Mouse (Mus musculus) midbrain, embryonic 16.5 days (tissue): ENCODE data around the gene Klhl36. TPM values are rescaled to one million over a fixed set of nuclear protein-coding genes. Genes with fewer than 3 reads are reported as not detected.
"Not testable (repeated sequence)": the region's sequence is repeated elsewhere in the genome, so short reads cannot be mapped to it uniquely, and the experiment has no call there.

Experiments used
- ATAC-seq: fragments of 200-750 bp; cut with Nextera tagmentation; 2 replicates; pipeline ENCODE4 v1.8.0; 2017; ENCODE audit warnings: moderate TSS enrichment
- H3K27ac ChIP-seq: fragments of 300-500 bp; sonication (generic); 2 replicates; pipeline ENCODE4 v1.5.1; 2014; ENCODE audit warnings: mild to moderate bottlenecking, low read length, mixed read lengths
- H3K27me3 ChIP-seq: fragments of 300-500 bp; sonication (generic); 2 replicates; pipeline ENCODE4 v1.6.1; 2014; ENCODE audit warnings: low read depth, low read length, mixed read lengths; ENCODE audit not compliant: control insufficient read depth, insufficient read depth
- H3K36me3 ChIP-seq: fragments of 300-500 bp; sonication (generic); 2 replicates; pipeline ENCODE4 v1.6.1; 2014; ENCODE audit warnings: mild to moderate bottlenecking, low read length, moderate library complexity, mixed read lengths; ENCODE audit not compliant: control insufficient read depth, insufficient read depth
- H3K4me1 ChIP-seq: fragments of 300-500 bp; sonication (generic); 2 replicates; pipeline ENCODE4 v1.6.1; 2014; ENCODE audit warnings: mild to moderate bottlenecking, low read length, mixed read lengths; ENCODE audit not compliant: control insufficient read depth, insufficient read depth
- H3K4me2 ChIP-seq: fragments of 300-500 bp; sonication (generic); 2 replicates; pipeline ENCODE4 v1.6.1; 2014; ENCODE audit warnings: mild to moderate bottlenecking, low read length, mixed read lengths
- H3K4me3 ChIP-seq: fragments of 300-500 bp; sonication (generic); 2 replicates; pipeline ENCODE4 v1.5.1; 2014; ENCODE audit warnings: low read depth, mild to moderate bottlenecking, low read length, moderate library complexity, mixed read lengths
- H3K9ac ChIP-seq: fragments of 300-500 bp; sonication (generic); 2 replicates; pipeline ENCODE4 v1.6.1; 2014; ENCODE audit warnings: low read depth, low read length, mixed read lengths
- H3K9me3 ChIP-seq: fragments of 300-500 bp; sonication (generic); replicated peaks from 2 replicates; pipeline ENCODE4 v1.6.1; 2014; ENCODE audit warnings: mild to moderate bottlenecking, low read length, mixed read lengths; ENCODE audit not compliant: control insufficient read depth, poor library complexity, severe bottlenecking
- WGBS: fragments of 180-500 bp; shearing (Covaris S2); extraction: QIAGEN DNeasy Blood & Tissue Kit; methylation state at CpG from one replicate; pipeline ENCODE4 v1.1.7; 2014; 5-methylcytosine and 5-hydroxymethylcytosine counted together
- polyA plus RNA-seq: library from polyadenylated mRNA; unstranded; fragments of >200 nt; fragmentation: Nextera tagmentation; extraction: Ambion mirVana; gene quantifications from 2 replicates; pipeline ENCODE4 v1.2.1, GENCODE M21; 2015

The Klhl36 gene
- polyA plus RNA-seq, 1 experiment from 2014 or later = 18.5 TPM

DNA sequence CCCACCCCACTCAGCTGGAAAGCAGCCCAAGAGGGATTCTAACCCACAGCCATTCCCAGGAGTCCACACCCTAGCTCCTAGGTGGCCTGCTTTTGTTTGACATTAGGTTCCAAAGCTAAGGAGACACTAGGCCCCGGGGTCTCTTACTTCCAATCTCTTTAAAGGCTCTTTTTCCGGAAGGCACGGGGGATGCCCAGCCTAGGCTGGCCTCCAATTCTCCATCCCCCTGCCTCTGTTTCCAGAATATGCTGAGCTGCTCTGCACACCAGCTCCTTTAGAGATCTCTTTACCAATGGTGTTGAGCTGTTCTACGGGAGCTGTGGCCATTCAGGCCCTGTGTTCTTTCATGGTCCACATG is 23.1 kb upstream of the Klhl36 start:
- Histone ChIP-seq H3K27me3 (no peaks in the 10 kb centered on the region), H3K4me3 (peak overlapping the region; percentile 59), H3K4me2 (peak overlapping the region; percentile 84), H3K36me3 (no peaks in the 10 kb centered on the region), H3K9ac (peak overlapping the region; percentile 84), H3K9me3 (no peaks in the 10 kb centered on the region), H3K4me1 (peaks cover 42% of the 10 kb centered on the region), H3K27ac (peak overlapping the region; percentile 85; the same call in 1 of the 2 replicates)
- ATAC-seq = no peak
- WGBS = 37% methylated on average over 4 of the region's 4 CpGs

DNA sequence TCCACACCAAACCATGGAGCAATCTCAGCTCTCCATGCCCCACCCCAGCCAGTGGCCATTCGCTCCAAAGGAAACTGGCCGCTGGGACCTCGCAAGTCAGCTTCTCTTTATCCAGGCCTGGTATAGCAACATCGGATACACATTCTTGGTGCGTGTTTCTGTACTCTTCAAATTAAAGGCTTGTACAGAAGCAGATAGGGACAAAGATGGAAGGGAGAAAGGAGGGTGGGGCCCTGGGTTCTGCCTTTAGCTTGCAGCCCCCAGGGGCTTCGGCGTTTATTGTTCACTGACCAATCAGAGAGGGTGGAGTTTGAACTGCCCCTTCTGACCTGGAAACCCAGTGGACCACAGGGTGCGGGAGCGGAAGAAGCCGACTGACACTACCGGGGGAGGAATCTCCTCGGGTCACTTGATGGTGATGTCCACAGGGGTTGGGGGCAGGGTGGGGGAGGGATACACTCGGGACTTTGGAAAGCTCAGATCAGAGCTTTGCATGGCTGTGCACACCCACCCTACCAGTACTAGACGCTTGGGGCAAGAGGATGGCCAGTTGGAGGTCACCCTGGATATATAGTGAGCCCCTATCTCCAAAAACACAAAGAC is 22.5 kb upstream of the Klhl36 start:
- Histone ChIP-seq H3K27ac (peak overlapping the region; percentile 85), H3K36me3 (no peaks in the 10 kb centered on the region), H3K9ac (peak overlapping the region; percentile 84), H3K4me1 (peaks cover 42% of the 10 kb centered on the region), H3K4me3 (peak overlapping the region; percentile 59), H3K4me2 (peak overlapping the region; percentile 84), H3K9me3 (no peaks in the 10 kb centered on the region), H3K27me3 (no peaks in the 10 kb centered on the region; the same call in 1 of the 2 replicates)
- 7% methylated on average over 14 of the region's 14 CpGs for WGBS
- peak; percentile 55 for ATAC-seq

DNA sequence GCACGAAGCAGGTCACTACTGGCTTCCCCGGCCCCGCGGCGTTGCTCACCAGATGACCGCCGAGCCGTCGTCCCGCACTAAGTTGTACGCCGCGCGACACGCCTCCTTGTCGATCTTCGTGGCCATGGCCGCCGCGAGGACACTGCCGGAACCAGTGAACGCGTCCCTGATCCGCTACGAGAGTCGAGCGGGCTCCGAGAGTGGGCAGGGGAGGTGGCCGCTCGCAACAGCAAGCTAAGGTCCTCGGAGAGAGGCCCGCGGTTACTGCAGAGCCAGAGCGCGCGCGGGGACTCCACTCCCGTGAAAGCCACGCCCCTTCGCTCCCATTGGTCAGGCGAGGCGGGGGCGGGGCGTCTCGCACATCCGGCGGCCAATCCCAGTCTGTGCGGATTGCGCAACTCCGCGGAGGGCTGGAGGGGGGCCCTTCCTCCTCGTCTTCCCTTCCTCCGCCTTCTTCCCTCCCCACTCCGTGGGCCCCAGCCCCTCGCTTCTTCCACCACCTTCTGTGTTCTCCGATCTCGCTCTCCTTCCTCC is 21.7 kb upstream of the Klhl36 start, which contains the start of gene Cotl1:
Gene Cotl1 (minus strand): TSS at position 270 of the 534 bp plus-strand sequence.
- 0% methylated on average over 49 of the region's 57 CpGs for WGBS
- Histone ChIP-seq H3K9ac (peak within 1 kb of the TSS; percentile 84), H3K4me1 (peaks cover 43% of the 10 kb centered on the region), H3K27me3 (no peaks in the 10 kb centered on the region; the same call in 1 of the 2 replicates), H3K4me3 (peak within 1 kb of the TSS; percentile 59), H3K36me3 (no peaks in the 10 kb centered on the region), H3K27ac (peak within 1 kb of the TSS; percentile 85), H3K9me3 (no peaks in the 10 kb centered on the region), H3K4me2 (peak within 1 kb of the TSS; percentile 84)
- ATAC-seq = peak; percentile 94

DNA sequence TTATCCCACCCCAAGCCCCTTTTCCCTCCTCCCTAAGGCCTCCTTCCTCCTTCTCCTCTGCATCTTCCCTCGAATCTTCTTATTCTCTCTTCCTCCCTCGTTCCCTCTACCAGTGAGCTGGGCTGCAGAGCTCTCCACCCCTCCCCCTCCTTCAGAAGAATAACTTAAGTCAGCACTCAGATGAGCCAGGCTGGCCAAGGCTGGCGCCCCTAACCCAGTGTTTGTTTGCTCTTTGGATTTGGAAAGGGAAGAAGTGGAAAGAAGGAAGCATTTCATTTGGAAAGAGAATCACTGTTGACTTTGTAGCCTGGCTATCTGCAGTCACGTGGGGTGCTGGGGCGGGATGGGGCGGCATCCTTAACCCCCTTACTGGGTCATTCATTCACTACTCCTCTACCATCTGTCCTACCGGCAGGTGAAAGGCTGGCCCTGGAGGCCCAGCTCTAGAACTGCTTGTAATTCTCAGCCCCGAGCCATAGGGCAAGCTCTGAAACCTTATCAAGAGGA is 21.1 kb upstream of the Klhl36 start:
- H3K9ac ChIP-seq = peak overlapping the region; percentile 7
- peaks cover 39% of the 10 kb centered on the region for H3K4me1 ChIP-seq
- no peaks in the 10 kb centered on the region for H3K36me3 ChIP-seq
- ATAC-seq = peak; percentile 47
- no peaks in the 10 kb centered on the region; the same call in 1 of the 2 replicates for H3K27me3 ChIP-seq
- H3K27ac ChIP-seq = peak overlapping the region; percentile 79
- 4% methylated on average over 8 of the region's 8 CpGs for WGBS
- H3K9me3 ChIP-seq = no peaks in the 10 kb centered on the region
- H3K4me3 ChIP-seq = peak overlapping the region; percentile 59
- peak overlapping the region; percentile 84 for H3K4me2 ChIP-seq

DNA sequence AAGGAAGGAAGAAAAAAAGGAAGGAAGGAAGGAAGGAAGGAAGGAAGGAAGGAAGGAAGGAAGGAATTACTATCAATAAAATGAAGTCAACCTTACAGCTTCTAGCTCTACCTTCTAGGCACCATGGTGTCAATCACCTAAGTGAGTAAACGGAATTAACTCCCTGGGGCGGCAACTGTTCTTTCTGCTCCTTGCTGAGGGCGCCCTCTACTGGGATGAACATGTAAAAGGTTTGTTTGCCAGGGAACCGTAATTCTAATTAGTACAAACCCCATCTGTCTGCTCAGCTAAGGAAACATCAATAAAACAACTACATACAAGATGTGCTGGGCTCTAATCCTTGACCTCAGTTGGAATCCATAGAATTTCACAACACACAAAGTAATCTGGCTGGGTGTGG is 18.6 kb upstream of the Klhl36 start:
- Histone ChIP-seq H3K9me3 (no peaks in the 10 kb centered on the region), H3K36me3 (no peaks in the 10 kb centered on the region), H3K4me1 (peaks cover 14% of the 10 kb centered on the region), H3K27ac (no peak overlapping the region), H3K4me3 (no peak overlapping the region), H3K27me3 (no peaks in the 10 kb centered on the region; the same call in 1 of the 2 replicates), H3K4me2 (no peak overlapping the region), H3K9ac (no peak overlapping the region)
- no peak for ATAC-seq
- WGBS = 2% methylated on average over 4 of the region's 4 CpGs

DNA sequence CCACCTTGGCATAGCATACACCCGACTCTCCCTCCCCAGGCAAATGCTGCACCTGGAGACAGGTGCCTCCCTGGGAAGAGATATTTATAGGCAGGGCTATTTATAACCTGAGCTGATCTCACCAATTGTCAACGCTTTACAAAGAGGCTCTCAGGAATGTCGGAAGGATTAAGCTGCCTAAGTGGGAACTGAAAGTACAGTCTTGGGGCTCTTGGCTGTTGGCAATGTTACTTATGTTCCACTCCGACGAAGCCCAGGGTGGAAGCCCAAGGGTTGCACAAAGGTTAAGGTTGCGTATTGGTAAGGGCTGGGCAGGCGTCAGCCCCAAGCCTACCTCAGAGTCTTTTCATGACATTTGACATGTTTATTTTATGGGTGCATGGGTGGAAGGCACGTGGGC is 17.5 kb upstream of the Klhl36 start:
- no peak overlapping the region for H3K4me3 ChIP-seq
- ATAC-seq = no peak
- 44% methylated on average over 8 of the region's 8 CpGs for WGBS

DNA sequence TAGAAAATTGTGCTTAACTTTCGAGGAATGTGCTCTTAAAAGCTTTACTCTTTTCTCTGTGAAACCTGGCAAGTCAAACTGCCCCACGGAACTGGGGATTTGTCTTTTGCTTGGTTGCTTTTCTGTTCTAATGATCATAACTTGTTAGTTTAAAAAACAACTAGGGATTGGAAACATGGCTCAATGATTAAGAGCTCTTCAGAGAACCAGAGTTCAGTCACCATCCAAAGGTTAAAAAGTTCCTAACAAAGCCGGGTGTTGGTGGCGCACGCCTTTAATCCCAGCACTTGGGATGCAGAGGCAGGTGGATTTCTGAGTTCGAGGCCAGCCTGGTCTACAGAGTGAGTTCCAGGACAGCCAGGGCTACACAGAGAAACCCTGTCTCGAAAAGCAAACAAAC is 16.3 kb upstream of the Klhl36 start:
- not testable (repeated sequence) for H3K4me3 ChIP-seq, H3K27ac ChIP-seq, H3K4me1 ChIP-seq, H3K4me2 ChIP-seq, H3K27me3 ChIP-seq, H3K36me3 ChIP-seq, H3K9ac ChIP-seq, ATAC-seq, H3K9me3 ChIP-seq
- WGBS = 83% methylated on average over 7 of the region's 7 CpGs

More for the DNA sequence above, 17.5 kb upstream of the Klhl36 start:
- Histone ChIP-seq H3K4me2 (no peak overlapping the region), H3K27me3 (no peaks in the 10 kb centered on the region; the same call in 1 of the 2 replicates), H3K27ac (no peak overlapping the region), H3K36me3 (no peaks in the 10 kb centered on the region), H3K9ac (no peak overlapping the region), H3K4me1 (peaks cover 9% of the 10 kb centered on the region), H3K9me3 (no peaks in the 10 kb centered on the region)

DNA sequence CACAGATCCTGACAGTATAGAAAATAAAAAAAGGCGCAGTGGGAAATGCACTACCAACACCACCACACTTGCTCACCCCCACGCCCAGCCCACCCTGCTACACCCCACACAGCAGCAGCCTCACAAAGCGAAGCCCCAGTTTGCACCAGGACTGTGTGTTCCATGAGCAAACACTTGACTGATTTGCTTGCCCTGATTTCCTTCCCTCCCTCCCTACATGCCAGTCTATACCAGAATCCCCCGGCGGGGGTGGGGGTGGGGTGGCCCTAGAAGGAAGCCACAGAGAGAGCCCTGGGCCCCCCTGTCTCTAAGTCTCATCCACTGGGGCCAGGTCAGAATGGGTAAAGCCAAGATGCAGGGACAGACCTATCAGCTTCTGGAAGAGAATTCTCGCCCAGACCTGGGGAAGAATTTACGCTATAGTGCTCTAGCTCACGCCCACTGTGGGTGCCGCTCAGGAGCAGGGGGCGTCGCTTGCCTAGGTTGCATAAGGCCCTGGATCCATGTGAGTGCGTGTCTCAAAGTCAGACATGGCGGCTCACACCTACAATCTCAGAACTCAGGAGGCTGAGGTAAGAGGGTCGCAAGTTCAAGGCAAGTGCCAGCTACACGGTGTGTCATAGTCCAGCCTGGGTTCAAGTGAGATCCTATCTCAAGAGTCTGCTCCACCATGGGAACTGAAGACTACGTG is 14.7 kb upstream of the Klhl36 start:
- Histone ChIP-seq H3K27me3 (no peaks in the 10 kb centered on the region; the same call in 1 of the 2 replicates), H3K36me3 (no peaks in the 10 kb centered on the region), H3K4me2 (no peak overlapping the region), H3K27ac (no peak overlapping the region), H3K9me3 (no peaks in the 10 kb centered on the region), H3K4me1 (peaks cover 2% of the 10 kb centered on the region; the same call in 1 of the 2 replicates), H3K9ac (no peak overlapping the region), H3K4me3 (no peak overlapping the region)
- ATAC-seq = no peak
- 91% methylated on average over 16 of the region's 16 CpGs for WGBS

DNA sequence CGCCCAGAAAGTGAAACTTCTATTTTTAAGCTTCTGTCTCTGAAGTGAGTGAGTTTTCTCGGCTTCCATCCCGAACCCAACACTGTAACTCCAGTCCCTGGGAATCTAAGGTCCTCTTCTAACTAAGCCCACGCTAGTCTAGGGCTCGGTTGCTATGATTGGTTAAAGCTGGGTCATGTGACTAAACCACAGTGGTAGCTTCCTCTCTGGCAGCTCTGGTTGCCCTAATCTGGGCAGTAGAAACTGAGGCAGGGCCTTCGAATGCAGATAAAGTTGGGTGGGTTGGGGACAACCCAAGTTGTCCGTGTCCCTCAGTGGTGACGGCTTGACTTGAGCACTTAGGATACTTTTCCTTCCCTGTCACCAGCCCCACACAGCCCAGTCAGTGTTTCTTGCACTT is 8.5 kb upstream of the Klhl36 start:
- H3K36me3 ChIP-seq = no peaks in the 10 kb centered on the region
- no peak overlapping the region for H3K4me3 ChIP-seq
- WGBS = 59% methylated on average over 8 of the region's 8 CpGs
- no peak overlapping the region for H3K4me2 ChIP-seq
- H3K4me1 ChIP-seq = no peaks in the 10 kb centered on the region
- no peak overlapping the region for H3K27ac ChIP-seq
- ATAC-seq = no peak
- H3K27me3 ChIP-seq = no peaks in the 10 kb centered on the region
- no peak overlapping the region for H3K9ac ChIP-seq
- no peaks in the 10 kb centered on the region for H3K9me3 ChIP-seq
